Mouse (Mus musculus) ES-Bruce4 (cell line): Measurements from ENCODE around the gene Kcne4.

Experiments used
- CTCF ChIP-seq: IDR thresholded peaks from one replicate; pipeline ENCODE4 v1.8.1; 2011; ENCODE audit warnings: low read depth, low read length
- EP300 ChIP-seq: IDR thresholded peaks from 2 replicates; pipeline ENCODE4 v1.6.1; 2011; ENCODE audit warnings: low read depth, low read length; ENCODE audit not compliant: insufficient read depth
- POLR2A ChIP-seq: IDR thresholded peaks from one replicate; pipeline ENCODE4 v1.8.1; 2011; ENCODE audit warnings: low read length; ENCODE audit not compliant: insufficient read depth

- TF ChIP-seq POLR2A: no peak
- no peak for TF ChIP-seq CTCF
- no peak for TF ChIP-seq EP300
These were observed 43.0 kb downstream of the Kcne4 start for GRCm38 (mm10) chr1:78859573-78859972.
